Mouse (Mus musculus) Muller cell, postnatal 12 days (primary cell): ENCODE results near the gene Rapgef2.

Source experiments
- DNase-seq: peaks from one replicate; pipeline ENCODE4 v3.0.0-alpha.2; 2015; ENCODE audit errors: inconsistent ontology term

The Rapgef2 gene

GRCm38 (mm10) chr3:79028153-79028878 lies 258.0 kb downstream of the Rapgef2 start:
- DNase-seq: no peak

- DNase-seq: no peak
These were observed 260.3 kb downstream of the Rapgef2 start for GRCm38 (mm10) chr3:79025983-79026382.

DNA sequence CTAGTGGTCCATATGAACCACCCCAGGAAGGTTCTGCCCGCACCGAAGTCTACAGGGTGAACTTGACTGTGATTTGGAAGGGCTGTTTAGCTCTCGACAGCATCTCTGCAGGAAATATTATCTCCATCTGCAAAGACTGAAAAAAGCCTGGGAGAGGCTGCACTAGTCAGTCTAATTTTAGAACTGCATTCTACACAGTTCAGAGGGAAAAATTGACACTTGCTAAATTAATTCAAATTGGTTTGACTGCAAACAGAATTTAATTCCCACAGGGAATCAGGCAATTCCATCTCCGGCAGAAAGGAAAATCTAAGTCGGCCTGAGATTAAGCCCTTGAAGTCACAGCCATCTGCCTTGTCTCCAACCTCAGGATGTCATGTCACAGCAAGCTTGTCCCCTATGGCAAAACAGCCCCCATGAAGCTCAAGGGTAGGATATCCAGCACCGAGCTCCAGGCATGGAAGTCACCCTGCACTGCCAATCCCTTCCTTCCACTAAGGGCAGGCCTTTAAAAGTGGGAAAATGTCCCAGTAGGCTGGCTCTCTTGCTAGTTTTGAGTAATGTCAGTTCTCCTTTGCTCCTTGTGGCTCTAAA lies 262.5 kb downstream of the Rapgef2 start:
- DNase-seq: no peak

GRCm38 (mm10) chr3:79022690-79023089 lies 263.6 kb downstream of the Rapgef2 start:
- no peak for DNase-seq

DNA sequence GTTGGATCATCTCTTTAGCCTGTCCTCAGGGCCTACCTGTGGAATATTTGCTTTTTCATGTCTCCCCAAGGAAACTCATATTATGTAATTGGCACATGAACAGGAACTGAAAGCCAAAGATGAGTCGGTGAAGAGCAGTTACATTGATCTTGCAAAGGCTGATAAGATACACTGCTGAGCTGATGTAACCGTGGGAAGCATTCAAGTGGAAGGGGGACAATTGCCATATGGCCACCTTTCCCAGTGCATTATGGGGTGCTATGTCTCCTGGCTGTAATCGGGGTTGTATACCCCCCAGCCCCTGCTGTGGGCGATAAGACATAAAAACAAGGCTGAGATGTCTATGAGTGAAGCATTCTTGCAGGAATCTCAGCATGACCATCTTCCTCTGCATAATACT lies 268.9 kb downstream of the Rapgef2 start:
- no peak for DNase-seq

GRCm38 (mm10) chr3:79016830-79017229 lies 269.5 kb downstream of the Rapgef2 start:
- no peak for DNase-seq

- DNase-seq: no peak
These were observed 270.5 kb downstream of the Rapgef2 start for GRCm38 (mm10) chr3:79015621-79016474.
